Mouse (Mus musculus) spleen, adult 2 months (tissue): ENCODE data around the gene Pdpk1. TPM values are rescaled to one million over a fixed set of nuclear protein-coding genes. Genes with fewer than 3 reads are reported as not detected.

Experiments
- DNase-seq, 2 experiments: peaks; one replicate each; pipeline versions ENCODE4 v3.0.0 to v3.0.0-alpha.2; 2012 to 2021; ENCODE audit warnings: low spot score in 2 of 2, low read depth in 1 of 2
- H3K27ac ChIP-seq: fragments of 200-500 bp; 2 replicates; pipeline ENCODE4 v1.5.1; 2012; ENCODE audit warnings: low read length, inconsistent platforms; ENCODE audit not compliant: insufficient read depth
- H3K27me3 ChIP-seq: fragments of 200-500 bp; 2 replicates; pipeline ENCODE4 v1.6.1; 2012; ENCODE audit warnings: mild to moderate bottlenecking, moderate library complexity, low read length, inconsistent platforms; ENCODE audit not compliant: control insufficient read depth, insufficient read depth
- H3K36me3 ChIP-seq: fragments of 200-500 bp; 2 replicates; pipeline ENCODE4 v1.6.1; 2012; ENCODE audit warnings: mild to moderate bottlenecking, low read length, inconsistent platforms; ENCODE audit not compliant: control insufficient read depth, insufficient read depth
- H3K4me1 ChIP-seq: fragments of 200-500 bp; 2 replicates; pipeline ENCODE4 v1.6.1; 2011; ENCODE audit warnings: inconsistent platforms; ENCODE audit not compliant: control insufficient read depth, insufficient read depth, insufficient read length
- H3K4me3 ChIP-seq: fragments of 200-500 bp; 2 replicates; pipeline ENCODE4 v1.5.1; 2011; ENCODE audit warnings: mild to moderate bottlenecking, inconsistent platforms; ENCODE audit not compliant: insufficient read depth, insufficient read length; ENCODE audit errors: extremely low read depth
- CTCF ChIP-seq: fragments of 200-500 bp; IDR thresholded peaks from 2 replicates; pipeline ENCODE4 v1.5.1; 2011; ENCODE audit warnings: mild to moderate bottlenecking, inconsistent platforms; ENCODE audit not compliant: insufficient read depth, insufficient read length, insufficient replicate concordance; ENCODE audit errors: extremely low read depth
- POLR2A ChIP-seq: fragments of 200-500 bp; IDR thresholded peaks from 2 replicates; pipeline ENCODE4 v1.6.1; 2011; ENCODE audit warnings: low read depth, low read length, inconsistent platforms
- WGBS: fragments of 180-500 bp; shearing (Covaris S2); methylation state at CpG from one replicate; pipeline ENCODE4 v1.1.7; 2018; 5-methylcytosine and 5-hydroxymethylcytosine counted together
- polyA plus RNA-seq: library from polyadenylated mRNA; depleted of rRNA; stranded (reverse); fragments of >200 nt; gene quantifications from 2 replicates; pipeline ENCODE4 v1.2.3, GENCODE M21; 2012; rRNA removed

The Pdpk1 gene
- polyA plus RNA-seq, 1 experiment: 12.4 TPM

DNA sequence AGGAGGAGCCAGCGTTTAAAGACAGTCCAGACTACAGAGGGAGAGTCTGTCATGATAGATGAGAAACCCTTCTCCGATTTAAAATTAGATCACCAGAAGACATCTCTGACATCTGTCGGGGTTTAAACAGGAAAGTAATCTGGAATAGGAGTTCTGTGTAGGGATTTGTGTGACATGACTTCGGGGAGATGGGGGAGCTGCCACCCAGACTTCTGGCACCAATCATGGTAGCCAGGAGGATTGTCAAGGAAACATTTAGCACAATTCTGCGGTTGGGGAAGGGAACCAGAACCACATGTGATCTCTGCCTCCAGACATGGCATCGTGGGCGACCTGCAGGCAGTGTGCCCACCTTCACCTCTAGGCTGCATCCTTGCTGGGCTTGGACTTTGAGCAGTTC is 121.2 kb downstream of the Pdpk1 start:
- no peaks in the 10 kb centered on the region for H3K36me3 ChIP-seq
- no peaks in the 10 kb centered on the region for H3K4me1 ChIP-seq
- no peak for TF ChIP-seq POLR2A
- TF ChIP-seq CTCF: no peak
- DNase-seq: no peak
- no peak overlapping the region for H3K27ac ChIP-seq
- 86% methylated on average over 7 of the region's 7 CpGs for WGBS
- H3K27me3 ChIP-seq: no peaks in the 10 kb centered on the region
- no peak overlapping the region for H3K4me3 ChIP-seq

Other genes starting within 250 kb of the Pdpk1 start
- gene Dcpp3, start 233.5 kb downstream of the Pdpk1 start, polyA plus RNA-seq: not detected in 2 replicates
- not detected in 2 replicates for gene Sbp, start 209.3 kb downstream of the Pdpk1 start, polyA plus RNA-seq
- gene Sbpl, start 195.7 kb downstream of the Pdpk1 start, polyA plus RNA-seq: not detected in 2 replicates
- 10.8 and 13.6 TPM in 2 replicates for gene Prss30, start 170.4 kb downstream of the Pdpk1 start, polyA plus RNA-seq
- gene Prss22, start 152.8 kb downstream of the Pdpk1 start, polyA plus RNA-seq: 0.06 TPM in 1 of 2 replicates, not detected in the other
- 0.07 TPM in 1 of 2 replicates, not detected in the other for gene Prss27, start 112.8 kb downstream of the Pdpk1 start, polyA plus RNA-seq
- gene Kctd5, start 77.4 kb downstream of the Pdpk1 start, polyA plus RNA-seq: 14.7 and 24.3 TPM in 2 replicates
- 41.5 and 44.8 TPM in 2 replicates for gene Amdhd2, start 12.8 kb upstream of the Pdpk1 start, polyA plus RNA-seq
- 481 and 571 TPM in 2 replicates for gene Atp6v0c, start 18.8 kb upstream of the Pdpk1 start, polyA plus RNA-seq
- 5.9 and 6.8 TPM in 2 replicates for gene Tbc1d24, start 54.6 kb upstream of the Pdpk1 start, polyA plus RNA-seq
- 0.82 and 1.4 TPM in 2 replicates for gene Ntn3, start 58.6 kb upstream of the Pdpk1 start, polyA plus RNA-seq
- gene Tedc2, start 69.9 kb upstream of the Pdpk1 start, polyA plus RNA-seq: 7.5 and 10.8 TPM in 2 replicates
- 9.7 and 11.1 TPM in 2 replicates for gene Ccnf, start 100.6 kb upstream of the Pdpk1 start, polyA plus RNA-seq
- 0.05 and 0.15 TPM in 2 replicates for gene Abca17, start 200.1 kb upstream of the Pdpk1 start, polyA plus RNA-seq
- gene Abca3, start 201.0 kb upstream of the Pdpk1 start, polyA plus RNA-seq: 32.6 and 34.9 TPM in 2 replicates